Mouse (Mus musculus) hindbrain, embryonic 13.5 days (tissue): ENCODE data around the gene Camkk1. TPM values are rescaled to one million over a fixed set of nuclear protein-coding genes. Genes with fewer than 3 reads are reported as not detected.

ENCODE experiments used
- polyA plus RNA-seq: library from polyadenylated mRNA; unstranded; fragments of >200 nt; fragmentation: Nextera tagmentation; extraction: Ambion mirVana; gene quantifications from 2 replicates; pipeline ENCODE4 v1.2.1, GENCODE M21; 2015

The Camkk1 gene
- polyA plus RNA-seq, 1 experiment from 2014 or later = 23.1 TPM

Other genes starting within 250 kb of the Camkk1 start
- gene Cyb5d2, start 222.9 kb upstream of the Camkk1 start, polyA plus RNA-seq = 7.5 and 8.2 TPM in 2 replicates
- gene Zzef1, start 222.8 kb upstream of the Camkk1 start, polyA plus RNA-seq = 14.0 and 14.2 TPM in 2 replicates
- 1.3 and 1.4 TPM in 2 replicates for gene Atp2a3, start 57.8 kb upstream of the Camkk1 start, polyA plus RNA-seq
- 0.65 TPM in 2 replicates for gene P2rx1, start 19.9 kb upstream of the Camkk1 start, polyA plus RNA-seq
- gene Ncbp3, start 28.8 kb downstream of the Camkk1 start, polyA plus RNA-seq = 12.5 and 13.1 TPM in 2 replicates
- gene Itgae, start 71.6 kb downstream of the Camkk1 start, polyA plus RNA-seq = 0.13 and 0.27 TPM in 2 replicates
- 3.7 and 3.8 TPM in 2 replicates for gene Haspin, start 119.3 kb downstream of the Camkk1 start, polyA plus RNA-seq
- 0.28 and 0.42 TPM in 2 replicates for gene P2rx5, start 141.4 kb downstream of the Camkk1 start, polyA plus RNA-seq
- gene Emc6, start 158.0 kb downstream of the Camkk1 start, polyA plus RNA-seq = 120 and 136 TPM in 2 replicates
- 180 and 185 TPM in 2 replicates for gene Tax1bp3, start 158.1 kb downstream of the Camkk1 start, polyA plus RNA-seq
- gene Ctns, start 180.0 kb downstream of the Camkk1 start, polyA plus RNA-seq = 21.5 and 22.8 TPM in 2 replicates
- 2.0 and 2.3 TPM in 2 replicates for gene Shpk, start 180.5 kb downstream of the Camkk1 start, polyA plus RNA-seq
- gene Trpv1, start 215.3 kb downstream of the Camkk1 start, polyA plus RNA-seq = 0.41 and 0.86 TPM in 2 replicates
- gene Trpv3, start 248.4 kb downstream of the Camkk1 start, polyA plus RNA-seq = 0.06 and 0.18 TPM in 2 replicates